Mouse (Mus musculus) hindbrain, postnatal 0 days (tissue): ENCODE measurements around the gene Igf2bp2. TPM values are rescaled to one million over a fixed set of nuclear protein-coding genes. Genes with fewer than 3 reads are reported as not detected.

Source experiments
- ATAC-seq: fragments of 200-750 bp; cut with Nextera tagmentation; 2 replicates; pipeline ENCODE4 v1.8.0; 2017; ENCODE audit warnings: mild to moderate bottlenecking, moderate TSS enrichment, moderate library complexity
- DNase-seq: peaks from one replicate; pipeline ENCODE4 v3.0.0-alpha.2; 2015; ENCODE audit warnings: low spot score
- H3K27ac ChIP-seq: fragments of 300-500 bp; sonication (generic); 2 replicates; pipeline ENCODE4 v1.5.1; 2014; ENCODE audit warnings: mild to moderate bottlenecking
- H3K27me3 ChIP-seq: fragments of 300-500 bp; sonication (generic); 2 replicates; pipeline ENCODE4 v1.6.1; 2014; ENCODE audit warnings: low read length, mixed read lengths; ENCODE audit not compliant: insufficient read depth
- H3K36me3 ChIP-seq: fragments of 300-500 bp; sonication (generic); 2 replicates; pipeline ENCODE4 v1.6.1; 2014; ENCODE audit warnings: low read length, mixed read lengths; ENCODE audit not compliant: insufficient read depth
- H3K4me1 ChIP-seq: fragments of 300-500 bp; sonication (generic); 2 replicates; pipeline ENCODE4 v1.6.1; 2014; ENCODE audit warnings: antibody characterized with exemption, low read length, mixed read lengths; ENCODE audit not compliant: insufficient read depth
- H3K4me2 ChIP-seq: fragments of 300-500 bp; sonication (generic); 2 replicates; pipeline ENCODE4 v1.6.1; 2014; ENCODE audit warnings: low read depth, mild to moderate bottlenecking, low read length, moderate library complexity, mixed read lengths
- H3K4me3 ChIP-seq: fragments of 300-500 bp; sonication (generic); 2 replicates; pipeline ENCODE4 v1.5.1; 2014; ENCODE audit warnings: low read length
- H3K9ac ChIP-seq: fragments of 300-500 bp; sonication (generic); replicated peaks from 2 replicates; pipeline ENCODE4 v1.6.1; 2014; ENCODE audit warnings: mild to moderate bottlenecking, low read length, moderate library complexity, mixed read lengths
- H3K9me3 ChIP-seq: fragments of 300-500 bp; sonication (generic); 2 replicates; pipeline ENCODE4 v1.6.1; 2016; ENCODE audit warnings: low read length, mixed read lengths
- CTCF ChIP-seq: IDR thresholded peaks from 2 replicates; pipeline ENCODE4 v1.5.1; 2016; ENCODE audit warnings: antibody characterized with exemption, control low read depth, low read depth
- WGBS: fragments of 180-500 bp; shearing (Covaris S2); extraction: QIAGEN DNeasy Blood & Tissue Kit; methylation state at CpG from one replicate; pipeline ENCODE4 v1.1.7; 2014; 5-methylcytosine and 5-hydroxymethylcytosine counted together
- polyA plus RNA-seq: library from polyadenylated mRNA; unstranded; fragments of >200 nt; fragmentation: Nextera tagmentation; extraction: Ambion mirVana; gene quantifications from 2 replicates; pipeline ENCODE4 v1.2.1, GENCODE M21; 2015
- total RNA-seq: library from RNA; depleted of rRNA; stranded (reverse); fragments of >200 nt; gene quantifications from 2 replicates; pipeline ENCODE4 v1.2.3, GENCODE M21; 2014

Igf2bp2 gene
- total and polyA plus RNA-seq, 2 experiments from 2014 or later: 7.7 to 15.8 TPM

- DNase-seq: no peak
- no peaks in the 10 kb centered on the region for H3K27me3 ChIP-seq
Measured at GRCm38 (mm10) chr16:22149659-22150345, 13.3 kb downstream of the Igf2bp2 start.

DNA sequence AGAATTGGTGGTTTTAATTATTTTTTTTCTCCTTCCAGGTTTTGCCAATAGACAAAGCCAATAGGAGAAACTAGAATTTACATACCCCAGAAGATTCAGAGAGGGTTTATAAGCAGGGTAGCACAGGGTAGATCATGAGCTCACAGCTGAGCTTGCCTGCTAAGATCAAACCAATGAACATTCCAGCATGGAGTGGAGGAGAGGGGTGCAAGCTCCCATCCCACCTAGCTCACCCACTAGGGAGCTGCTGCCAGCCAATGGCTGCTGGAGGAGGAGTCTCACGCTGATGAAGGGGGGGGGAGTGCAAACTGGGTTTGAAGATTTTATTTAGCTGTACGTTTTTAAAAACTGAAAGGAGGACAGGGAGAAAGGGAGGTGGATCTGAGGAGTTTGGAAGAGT is 14.0 kb downstream of the Igf2bp2 start:
- ATAC-seq (no peak), DNase-seq (no peak)
- no peak overlapping the region for H3K27ac ChIP-seq
- no peak overlapping the region for H3K4me3 ChIP-seq
- no peaks in the 10 kb centered on the region for H3K27me3 ChIP-seq
- no peaks in the 10 kb centered on the region for H3K4me1 ChIP-seq
- H3K9me3 ChIP-seq: no peaks in the 10 kb centered on the region
- no peak for TF ChIP-seq CTCF
- WGBS: 37% methylated on average over 2 of the region's 2 CpGs
- no peak overlapping the region for H3K9ac ChIP-seq
- H3K36me3 ChIP-seq: no peaks in the 10 kb centered on the region
- H3K4me2 ChIP-seq: no peak overlapping the region

More at GRCm38 (mm10) chr16:22149659-22150345, 13.3 kb downstream of the Igf2bp2 start:
- Histone ChIP-seq H3K4me2 (no peak overlapping the region), H3K27ac (no peak overlapping the region), H3K4me1 (no peaks in the 10 kb centered on the region), H3K9me3 (no peaks in the 10 kb centered on the region), H3K9ac (no peak overlapping the region), H3K4me3 (no peak overlapping the region), H3K36me3 (no peaks in the 10 kb centered on the region)
- TF ChIP-seq CTCF: no peak
- WGBS: 33% methylated on average over 10 of the region's 10 CpGs
- ATAC-seq: no peak

DNA sequence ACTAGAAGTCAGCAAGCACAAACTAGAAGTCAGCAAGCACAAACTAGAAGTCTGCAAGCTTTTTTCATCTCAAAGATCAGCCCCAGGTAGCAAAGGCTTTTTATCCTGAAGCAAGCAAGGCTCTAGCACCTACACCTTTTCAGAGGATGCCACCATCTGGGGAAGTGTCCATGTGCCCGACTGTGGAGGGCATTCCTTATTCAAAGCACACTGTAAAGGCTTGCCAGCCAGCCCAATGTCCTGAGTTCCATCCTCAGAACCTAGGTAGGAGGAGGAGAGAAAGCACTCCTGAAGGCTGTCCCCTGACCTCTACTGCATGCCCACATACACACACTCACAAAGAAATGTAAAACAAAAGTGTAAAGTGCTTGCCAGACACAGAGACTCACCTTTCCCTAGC is 16.0 kb downstream of the Igf2bp2 start:
- H3K4me2 ChIP-seq: no peak overlapping the region
- no peak for ATAC-seq
- no peaks in the 10 kb centered on the region for H3K36me3 ChIP-seq
- TF ChIP-seq CTCF: no peak
- H3K4me3 ChIP-seq: no peak overlapping the region
- no peaks in the 10 kb centered on the region for H3K9me3 ChIP-seq
- no peaks in the 10 kb centered on the region for H3K27me3 ChIP-seq
- DNase-seq: no peak
- no peak overlapping the region for H3K9ac ChIP-seq
- no peaks in the 10 kb centered on the region for H3K4me1 ChIP-seq
- WGBS: 47% methylated on average over 1 of the region's 1 CpGs
- no peak overlapping the region for H3K27ac ChIP-seq

GRCm38 (mm10) chr16:22146071-22146470 is 17.0 kb downstream of the Igf2bp2 start:
- WGBS: 88% methylated on average over 7 of the region's 7 CpGs
- no peak for TF ChIP-seq CTCF
- Histone ChIP-seq H3K4me1 (no peaks in the 10 kb centered on the region), H3K27ac (no peak overlapping the region), H3K9ac (no peak overlapping the region), H3K4me2 (no peak overlapping the region), H3K4me3 (no peak overlapping the region), H3K9me3 (no peaks in the 10 kb centered on the region), H3K27me3 (no peaks in the 10 kb centered on the region), H3K36me3 (no peaks in the 10 kb centered on the region)
- no peak for DNase-seq
- ATAC-seq: no peak

DNA sequence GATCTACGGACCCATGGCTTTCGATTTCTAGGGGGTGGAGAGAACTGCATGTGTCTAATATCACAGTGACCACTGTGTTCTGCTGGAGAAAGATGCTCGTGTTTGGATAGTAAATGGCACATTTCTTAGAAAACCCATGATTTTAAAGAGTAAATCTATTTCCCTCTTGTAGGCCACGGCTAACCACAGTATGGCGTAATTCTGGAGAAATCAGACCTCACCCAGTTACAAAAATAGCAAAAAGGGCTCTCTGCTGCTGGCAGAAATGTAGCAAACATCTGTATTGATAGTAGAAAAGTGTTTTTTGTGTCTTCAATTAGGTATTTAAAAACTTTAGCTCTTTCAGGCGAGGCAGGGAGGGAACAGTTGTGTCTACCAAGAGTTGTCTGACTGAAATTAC is 18.6 kb downstream of the Igf2bp2 start:
- H3K36me3 ChIP-seq: no peaks in the 10 kb centered on the region
- H3K4me1 ChIP-seq: no peaks in the 10 kb centered on the region
- H3K9me3 ChIP-seq: no peaks in the 10 kb centered on the region
- 92% methylated on average over 6 of the region's 6 CpGs for WGBS
- DNase-seq (no peak), ATAC-seq (no peak)
- TF ChIP-seq CTCF: no peak
- no peaks in the 10 kb centered on the region for H3K27me3 ChIP-seq
- H3K4me2 ChIP-seq: no peak overlapping the region
- no peak overlapping the region for H3K9ac ChIP-seq
- H3K4me3 ChIP-seq: no peak overlapping the region
- no peak overlapping the region for H3K27ac ChIP-seq

- no peaks in the 10 kb centered on the region for H3K4me1 ChIP-seq
- H3K4me2 ChIP-seq: no peak overlapping the region
- 65% methylated on average over 6 of the region's 6 CpGs for WGBS
- DNase-seq (no peak), ATAC-seq (no peak)
- no peak for TF ChIP-seq CTCF
- no peaks in the 10 kb centered on the region for H3K36me3 ChIP-seq
- H3K9me3 ChIP-seq: no peaks in the 10 kb centered on the region
- no peak overlapping the region for H3K27ac ChIP-seq
- H3K4me3 ChIP-seq: no peak overlapping the region
- no peak overlapping the region for H3K9ac ChIP-seq
- no peaks in the 10 kb centered on the region for H3K27me3 ChIP-seq
Measured at GRCm38 (mm10) chr16:22140861-22141260, 22.2 kb downstream of the Igf2bp2 start.

DNA sequence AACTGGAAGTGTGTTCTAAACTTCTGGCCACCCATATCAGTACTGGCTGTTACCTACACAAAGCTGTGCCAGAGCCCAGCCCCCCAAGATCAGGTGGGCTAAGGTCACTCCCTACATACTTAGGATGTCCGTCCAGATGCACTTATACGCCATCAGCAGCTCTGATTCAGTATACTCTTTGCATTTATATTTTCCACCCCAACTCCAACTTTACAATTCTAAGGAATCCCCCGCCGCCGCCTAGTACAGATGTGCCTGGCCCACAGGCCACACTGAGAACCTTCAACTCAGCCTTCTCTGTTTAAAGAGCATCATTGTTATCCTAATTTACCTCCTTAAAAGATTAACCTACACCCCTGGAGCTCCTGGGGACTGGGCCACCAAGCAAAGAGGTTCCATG is 23.3 kb downstream of the Igf2bp2 start:
- ATAC-seq (no peak), DNase-seq (no peak)
- H3K4me1 ChIP-seq: no peaks in the 10 kb centered on the region
- H3K9me3 ChIP-seq: no peaks in the 10 kb centered on the region
- 85% methylated on average over 5 of the region's 5 CpGs for WGBS
- H3K36me3 ChIP-seq: no peaks in the 10 kb centered on the region
- H3K4me3 ChIP-seq: no peak overlapping the region
- no peak for TF ChIP-seq CTCF
- H3K27me3 ChIP-seq: no peaks in the 10 kb centered on the region
- H3K9ac ChIP-seq: no peak overlapping the region
- no peak overlapping the region for H3K4me2 ChIP-seq
- H3K27ac ChIP-seq: no peak overlapping the region
